ENCODE assay signal across 15 mouse cellular contexts in the genomic region with DNA sequence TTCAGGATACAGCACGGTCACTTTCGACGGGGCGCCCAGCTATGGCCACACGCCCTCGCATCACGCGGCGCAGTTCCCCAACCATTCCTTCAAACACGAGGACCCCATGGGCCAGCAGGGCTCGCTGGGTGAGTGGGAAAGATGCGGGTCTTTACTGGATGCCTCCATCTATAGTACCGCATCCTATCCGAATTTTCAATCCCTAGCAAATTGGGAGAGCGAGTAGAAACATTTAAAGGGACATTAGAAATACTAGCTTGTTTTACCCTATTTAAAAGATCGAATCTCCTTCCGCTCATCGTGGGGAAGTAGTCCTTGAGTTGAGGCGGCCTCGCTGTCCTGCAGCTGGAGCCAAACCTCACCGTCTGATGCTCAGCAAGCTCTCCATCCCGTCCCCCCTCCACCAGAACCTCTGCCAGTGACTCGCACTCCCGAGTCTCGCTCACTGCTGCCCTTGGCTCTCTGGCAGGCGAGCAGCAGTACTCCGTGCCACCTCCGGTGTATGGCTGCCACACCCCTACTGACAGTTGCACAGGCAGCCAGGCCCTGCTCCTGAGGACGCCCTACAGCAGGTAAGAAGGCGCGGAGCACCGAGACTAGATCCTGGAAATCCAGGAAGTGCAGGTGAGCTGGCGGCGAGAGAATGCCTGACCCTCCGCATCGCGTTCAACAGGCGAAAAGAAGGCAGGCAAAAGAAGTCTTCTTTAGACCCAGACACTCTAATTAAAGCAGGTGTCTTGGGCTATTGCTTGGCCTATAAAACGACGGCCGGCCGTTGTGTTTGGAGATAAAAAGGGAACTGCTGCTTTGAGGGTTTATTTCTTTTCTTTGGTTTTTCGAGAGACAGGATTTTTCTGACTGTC. TPM values are rescaled to one million over a fixed set of nuclear protein-coding genes. Genes with fewer than 3 reads are reported as not detected.
DNase-seq lines count a peak whose midpoint lies in the region; ATAC-seq lines count a peak whose summit lies in the region.
"Had no signal": no experiment of that assay in that cellular context is flagged by ENCODE, and none has a peak within 500 bp of the region (broad histone marks: within the 10 kb centered on the region; RNA-seq: fewer than 3 reads in every experiment).

No protein-coding gene starts in this region.

- H3K27me3 ChIP-seq in heart, embryonic 13.5 days (replicated peaks) = peaks cover 100% of the 10 kb centered on the region
- H3K27me3 ChIP-seq in lung, embryonic 16.5 days (ENCODE audit: control insufficient read depth, insufficient read depth, low read depth, low read length) = peaks cover 93% of the 10 kb centered on the region

- peak overlapping the region; percentile 61 for H3K9ac ChIP-seq in heart, embryonic 13.5 days
- H3K9ac ChIP-seq in lung, embryonic 16.5 days (ENCODE audit: low read length) = no peak overlapping the region
- H3K9ac ChIP-seq: hindbrain, embryonic 15.5 days had no signal

- no peaks in the 10 kb centered on the region for H3K9me3 ChIP-seq in heart, embryonic 13.5 days
- no peaks in the 10 kb centered on the region for H3K9me3 ChIP-seq in lung, embryonic 16.5 days (ENCODE audit: control insufficient read depth, low read length)
- H3K9me3 ChIP-seq: hindbrain, embryonic 15.5 days had no signal

- WGBS in heart, embryonic 13.5 days = 4% methylated on average over 43 of the region's 43 CpGs
- WGBS in lung, embryonic 16.5 days = 6% methylated on average over 43 of the region's 43 CpGs

- peaks cover 38% of the 10 kb centered on the region for H3K4me1 ChIP-seq in heart, embryonic 13.5 days
- H3K4me1 ChIP-seq in lung, embryonic 16.5 days (replicated peaks; ENCODE audit: control insufficient read depth, insufficient read depth, low read length) = peaks cover 2% of the 10 kb centered on the region; the same call in 1 of the 2 replicates

- intact Hi-C loops in heart, postnatal 10 days (cut with DNase I) = loop anchor here (5.0 kb wide), 1 partner anchor 54 kb away; no protein-coding TSS in a partner anchor

- peak overlapping the region; percentile 71 for H3K27ac ChIP-seq in heart, embryonic 13.5 days (replicated peaks)
- H3K27ac ChIP-seq in lung, embryonic 16.5 days (ENCODE audit: low read length) = no peak overlapping the region
- H3K27ac ChIP-seq: hindbrain, embryonic 15.5 days had no signal

- DNase-seq in heart, postnatal 10 days = no peak
- DNase-seq in lung, postnatal 25 days (ENCODE audit: low spot score) = no peak
- peak; percentile 41 for DNase-seq in embryo, embryonic 9.5 days (ENCODE audit: extremely low spot score)
- no peak for DNase-seq in thymus, postnatal 14 days
- no peak for DNase-seq in layer of hippocampus, adult 18-20 months (ENCODE audit: low spot score in 2 of 2)
- DNase-seq: cerebellum, adult 11-12 months; left cerebral cortex, postnatal 4 days; midbrain, embryonic 14.5 days had no signal

- H3K4me2 ChIP-seq in heart, embryonic 13.5 days = peak overlapping the region; percentile 67
- no peak overlapping the region for H3K4me2 ChIP-seq in lung, embryonic 16.5 days (ENCODE audit: low read depth, low read length)
- H3K4me2 ChIP-seq: hindbrain, embryonic 15.5 days had no signal

- peak overlapping the region; percentile 33 for H3K4me3 ChIP-seq in heart, embryonic 13.5 days
- H3K4me3 ChIP-seq in lung, embryonic 16.5 days (ENCODE audit: low read length) = no peak overlapping the region
- H3K4me3 ChIP-seq: hindbrain, embryonic 15.5 days had no signal

- H3K36me3 ChIP-seq in heart, embryonic 13.5 days = no peaks in the 10 kb centered on the region
- no peaks in the 10 kb centered on the region for H3K36me3 ChIP-seq in lung, embryonic 16.5 days (ENCODE audit: control insufficient read depth, insufficient read depth, low read length)
- H3K36me3 ChIP-seq: hindbrain, embryonic 15.5 days had no signal

- no peak for ATAC-seq in heart, embryonic 13.5 days (ENCODE audit: extremely low read depth, insufficient number of reproducible peaks, low FRiP score, low TSS enrichment)
- 0 out of 2 replicates have a peak, but pooled peaks have one; percentile 16 for ATAC-seq in lung, embryonic 16.5 days (ENCODE audit: low read depth)
- ATAC-seq in megakaryocyte-erythroid progenitor cell, adult 5-6 weeks (replicated peaks; ENCODE audit: low FRiP score, low TSS enrichment, poor library complexity, severe bottlenecking) = peak; percentile 65; the same call in 1 of the 2 replicates
- ATAC-seq: activated CD4-positive, CD25-positive, alpha-beta regulatory T cell, adult 4 months; CD4-positive, CD25-positive, alpha-beta regulatory T cell, adult 4 months had no signal

RNA-seq across cellular contexts. Expression of a gene that starts 6.8 kb away (rescaled TPM):
- polyA plus RNA-seq in heart, embryonic 13.5 days (2015; fragmentation: Nextera tagmentation; extraction: Ambion mirVana) = 22.2 and 26.1 TPM in 2 replicates
- 10 to 100 TPM; 12.6 to 13.3 TPM for total RNA-seq in heart, postnatal 10 days (2021)
- polyA plus RNA-seq in lung, embryonic 16.5 days (2015; fragmentation: Nextera tagmentation; extraction: Ambion mirVana) = 5.2 and 6.3 TPM in 2 replicates
- not detected in 2 replicates for total RNA-seq in megakaryocyte-erythroid progenitor cell, adult 5-6 weeks (2014; fragmentation: Nextera tagmentation)
- total RNA-seq in megakaryocyte-erythroid progenitor cell, adult 5-6 weeks (2017) = not detected in 2 replicates
- under 1 TPM in 1 of 2 experiments, not detected in 1; 0.15 TPM for total RNA-seq in layer of hippocampus, adult 18-20 months (2021)
- polyA plus RNA-seq: activated CD4-positive, CD25-positive, alpha-beta regulatory T cell, adult 4 months; CD4-positive, CD25-positive, alpha-beta regulatory T cell, adult 4 months; midbrain, embryonic 14.5 days had no signal

RNA-seq across cellular contexts. Expression of a gene that starts 41.3 kb away (rescaled TPM):
- polyA plus RNA-seq in heart, embryonic 13.5 days (2015; fragmentation: Nextera tagmentation; extraction: Ambion mirVana) = not detected in 2 replicates
- not detected for total RNA-seq in heart, postnatal 10 days (2021)
- polyA plus RNA-seq in lung, embryonic 16.5 days (2015; fragmentation: Nextera tagmentation; extraction: Ambion mirVana) = not detected in 2 replicates
- total RNA-seq in megakaryocyte-erythroid progenitor cell, adult 5-6 weeks (2014; fragmentation: Nextera tagmentation) = not detected in 2 replicates
- not detected in 2 replicates for total RNA-seq in megakaryocyte-erythroid progenitor cell, adult 5-6 weeks (2017)
- not detected for total RNA-seq in layer of hippocampus, adult 18-20 months (2021)
- total RNA-seq: left cerebral cortex, postnatal 4 days had no signal
- polyA plus RNA-seq: activated CD4-positive, CD25-positive, alpha-beta regulatory T cell, adult 4 months; CD4-positive, CD25-positive, alpha-beta regulatory T cell, adult 4 months; hindbrain, embryonic 15.5 days; midbrain, embryonic 14.5 days; thymus, postnatal 0 days had no signal

Comparison
In these comparisons a context has a peak if more than half of its experiments do, and no peak if none do; other contexts are left out.
1. RNA of a gene that starts 6.8 kb away (total RNA-seq): 12.6 to 13.3 TPM in heart, postnatal 10 days; 0.15 TPM in layer of hippocampus, adult 18-20 months and not detected in megakaryocyte-erythroid progenitor cell, adult 5-6 weeks; every median in the first group is over 10 times any median in the second.